Mouse (Mus musculus) ES-E14 (cell line): ENCODE measurements at regions not wholly inside any gene's neighbourhood (a gene's known extent, or its start where the extent isn't known, plus 50 kb on each side); places are given as distances from the start of the nearest gene placed in this dataset.

Experiments
- DNase-seq: peaks from one replicate; pipeline ENCODE4 v3.0.0-alpha.2; 2013; ENCODE audit warnings: low read depth, low spot score
- H3K27ac ChIP-seq: 2 replicates; pipeline ENCODE4 v1.5.1; 2012; ENCODE audit warnings: low read depth, mild to moderate bottlenecking, low read length, moderate library complexity, mixed read lengths; ENCODE audit not compliant: poor library complexity, insufficient read depth, severe bottlenecking
- H3K36me3 ChIP-seq: 2 replicates; pipeline ENCODE4 v1.6.1; 2012; ENCODE audit warnings: mild to moderate bottlenecking, low read length, moderate library complexity, mixed read lengths; ENCODE audit not compliant: control insufficient read depth, poor library complexity, insufficient read depth, severe bottlenecking
- H3K4me1 ChIP-seq, 2 experiments: fragments of 150-350 bp in 1 of 2; sonication (generic) in 1 of 2; 2 replicates each; pipeline ENCODE4 v1.6.1; 2012; ENCODE audit warnings: low read length in 2 of 2, mild to moderate bottlenecking in 1 of 2, mixed read lengths in 1 of 2; ENCODE audit not compliant: control insufficient read depth in 2 of 2, insufficient read depth in 2 of 2, poor library complexity in 1 of 2
- H3K4me3 ChIP-seq, 2 experiments: fragments of 150-350 bp in 1 of 2; sonication (generic) in 1 of 2; 2 replicates each; pipeline ENCODE4 v1.5.1; 2012; ENCODE audit warnings: low read length in 2 of 2, low read depth in 1 of 2, mild to moderate bottlenecking in 1 of 2, mixed read lengths in 1 of 2; ENCODE audit not compliant: insufficient read depth in 1 of 2, poor library complexity in 1 of 2, severe bottlenecking in 1 of 2
- H3K9ac ChIP-seq: 2 replicates; pipeline ENCODE4 v1.6.1; 2012; ENCODE audit warnings: low read depth, mild to moderate bottlenecking, low read length, mixed read lengths; ENCODE audit not compliant: poor library complexity, insufficient read depth, severe bottlenecking
- H3K9me3 ChIP-seq: fragments of 150-350 bp; sonication (generic); 2 replicates; pipeline ENCODE4 v1.6.1; 2012; ENCODE audit warnings: low read depth, mild to moderate bottlenecking, low read length; ENCODE audit not compliant: control insufficient read depth, insufficient read depth
- CHD2 ChIP-seq: IDR thresholded peaks from 2 replicates; pipeline ENCODE4 v1.6.1; 2014; ENCODE audit warnings: mild to moderate bottlenecking, low read depth, low read length, inconsistent platforms
- HCFC1 ChIP-seq: IDR thresholded peaks from 2 replicates; pipeline ENCODE4 v1.6.1; 2012; ENCODE audit warnings: low read length, inconsistent platforms, borderline replicate concordance; ENCODE audit not compliant: insufficient read depth
- MAFK ChIP-seq: IDR thresholded peaks from 2 replicates; pipeline ENCODE4 v1.6.1; 2014; ENCODE audit warnings: mild to moderate bottlenecking, low read depth, low read length, inconsistent platforms; ENCODE audit not compliant: insufficient read depth
- ZC3H11A ChIP-seq: IDR thresholded peaks from 2 replicates; pipeline ENCODE4 v1.6.1; 2012; ENCODE audit warnings: low read depth, mild to moderate bottlenecking, inconsistent platforms, low read length, borderline replicate concordance
- ZNF384 ChIP-seq: IDR thresholded peaks from 2 replicates; pipeline ENCODE4 v1.6.1; 2012; ENCODE audit warnings: low read depth, low read length, inconsistent platforms
- in situ Hi-C, 2 experiments: fragments of 600-800 bp; cut with MboI; formaldehyde crosslinking; loops; one replicate each; pipeline ENCODE4 v1.15.1; 2025; ENCODE audit warnings: low sequenced_read_pairs in 2 of 2, inconsistent platforms in 1 of 2; ENCODE audit not compliant: unreplicated experiment in 2 of 2

GRCm38 (mm10) chr12:107539683-107540082 is 51.3 kb downstream of the 3110018I06Rik start:
- in situ Hi-C loops = no loop called here
- no peak overlapping the region for H3K27ac ChIP-seq
- no peak for TF ChIP-seq MAFK
- no peak for TF ChIP-seq ZC3H11A
- no peak for TF ChIP-seq CHD2
- no peak for TF ChIP-seq ZNF384
- TF ChIP-seq HCFC1 = no peak
- H3K36me3 ChIP-seq = no peaks in the 10 kb centered on the region
- no peak for DNase-seq
- no peak overlapping the region for H3K9ac ChIP-seq
- no peak overlapping the region for H3K4me3 ChIP-seq
- no peaks in the 10 kb centered on the region for H3K4me1 ChIP-seq
- no peaks in the 10 kb centered on the region for H3K9me3 ChIP-seq

DNA sequence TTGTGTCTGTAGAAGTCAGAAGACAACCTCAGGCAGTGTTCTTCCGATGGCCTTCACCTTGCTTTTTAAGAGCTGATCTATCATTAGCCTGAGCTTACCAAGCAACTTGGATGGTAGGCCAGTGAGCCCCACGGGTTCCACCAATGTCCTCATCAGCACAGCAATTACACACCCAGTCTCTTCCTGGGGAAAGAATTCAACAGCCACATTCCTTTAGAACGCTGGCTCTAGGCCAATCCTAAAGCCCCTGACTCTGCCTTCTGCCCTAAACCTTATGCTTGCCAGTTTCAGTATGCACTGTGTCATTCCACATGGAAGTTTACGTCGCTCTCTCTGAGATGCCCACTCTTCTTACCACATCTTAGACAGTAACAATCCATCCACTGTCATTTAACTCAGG is 52.8 kb downstream of the 3110018I06Rik start:
- TF ChIP-seq ZNF384 = no peak
- no peak for TF ChIP-seq CHD2
- TF ChIP-seq ZC3H11A = no peak
- TF ChIP-seq MAFK = no peak
- TF ChIP-seq HCFC1 = no peak
- Histone ChIP-seq H3K27ac (no peak overlapping the region), H3K36me3 (no peaks in the 10 kb centered on the region), H3K9ac (no peak overlapping the region), H3K4me1 (no peaks in the 10 kb centered on the region), H3K4me3 (no peak overlapping the region), H3K9me3 (no peaks in the 10 kb centered on the region)
- in situ Hi-C loops = no loop called here
- no peak for DNase-seq

DNA sequence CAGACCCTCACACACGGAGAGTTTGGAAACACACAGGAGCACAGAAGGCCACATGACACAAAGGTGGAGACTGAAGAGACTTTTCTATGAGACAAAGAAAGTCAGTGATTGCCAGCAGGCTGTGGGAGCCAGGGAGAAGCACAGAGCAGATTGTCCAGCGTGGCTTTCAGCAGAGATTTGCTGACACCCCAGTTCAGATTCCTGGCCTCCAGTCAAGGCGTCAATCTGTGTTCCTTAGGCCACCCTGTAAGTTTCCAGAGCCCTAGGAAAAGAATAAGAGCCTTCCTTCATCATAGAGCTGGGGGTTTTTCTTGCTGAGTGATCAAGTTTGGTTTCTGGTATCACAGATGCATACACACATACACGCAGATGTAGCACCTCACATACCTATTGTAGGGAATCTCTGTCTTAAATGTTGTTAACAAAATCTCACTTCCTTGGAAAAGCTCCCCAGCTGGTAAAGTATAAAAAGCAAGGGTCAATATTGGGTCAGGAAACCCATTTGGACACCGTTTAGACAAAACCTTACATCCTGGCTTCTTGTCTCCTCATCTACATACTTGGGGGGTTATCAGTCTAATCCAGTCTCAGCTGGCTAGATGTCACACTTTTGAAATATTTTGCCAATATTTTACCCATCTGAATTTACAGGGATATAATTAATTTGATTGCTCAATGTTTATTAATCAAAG is 58.9 kb downstream of the 3110018I06Rik start:
- TF ChIP-seq ZC3H11A (no peak), CHD2 (no peak)
- Histone ChIP-seq H3K36me3 (no peaks in the 10 kb centered on the region), H3K4me1 (no peaks in the 10 kb centered on the region), H3K4me3 (no peak overlapping the region), H3K9me3 (no peaks in the 10 kb centered on the region), H3K9ac (no peak overlapping the region), H3K27ac (no peak overlapping the region)
- in situ Hi-C loops = no loop called here
- DNase-seq = no peak

- no peak for DNase-seq
- no peak overlapping the region for H3K27ac ChIP-seq
- no peak overlapping the region for H3K9ac ChIP-seq
- H3K4me1 ChIP-seq = no peaks in the 10 kb centered on the region
- H3K4me3 ChIP-seq = no peak overlapping the region
- in situ Hi-C loops = no loop called here
- no peaks in the 10 kb centered on the region for H3K9me3 ChIP-seq
- no peak for TF ChIP-seq MAFK
- no peak for TF ChIP-seq HCFC1
- no peak for TF ChIP-seq ZC3H11A
- no peak for TF ChIP-seq CHD2
- TF ChIP-seq ZNF384 = no peak
- no peaks in the 10 kb centered on the region for H3K36me3 ChIP-seq
Measured at GRCm38 (mm10) chr12:107547886-107548448, 59.5 kb downstream of the 3110018I06Rik start.
